Mouse (Mus musculus) cerebellum, postnatal 10 days (tissue): ENCODE results near the gene Prkcd.
A peak's percentile ranks its signal among the peaks of the same experiment; 100 is the strongest.
"Not testable (repeated sequence)": the region's sequence is repeated elsewhere in the genome, so short reads cannot be mapped to it uniquely, and the experiment has no call there.

Experiments
- DNase-seq, 2 experiments: peaks; one replicate each; pipeline ENCODE4 v3.0.0; 2021; ENCODE audit warnings: mixed read lengths in 2 of 2

Gene Prkcd

DNA sequence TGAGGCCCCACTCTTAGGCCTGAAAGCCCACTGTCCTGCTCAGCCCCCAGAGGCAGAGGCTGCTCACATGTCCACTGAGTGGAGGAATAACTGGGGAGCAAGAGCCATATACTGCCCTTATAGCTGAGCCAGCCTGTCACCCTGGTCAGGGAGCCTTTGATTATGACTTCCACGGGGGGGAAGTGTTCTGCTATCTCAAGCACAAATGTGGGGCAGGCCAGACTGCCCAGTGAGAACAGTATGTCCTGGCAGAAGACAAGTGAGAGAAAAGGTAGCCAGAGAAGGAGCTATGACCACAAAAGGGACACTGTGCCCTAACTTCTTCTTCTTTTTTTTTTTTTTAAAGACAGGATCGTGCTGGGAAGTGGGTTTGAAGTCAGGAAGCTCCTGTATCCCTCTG lies 28.9 kb downstream of the Prkcd start:
- no peak for DNase-seq

GRCm38 (mm10) chr14:30596407-30596806 lies 29.6 kb downstream of the Prkcd start:
- no peak for DNase-seq

- DNase-seq: peak; percentile 40 to 43
Measured at GRCm38 (mm10) chr14:30595576-30596313, 30.3 kb downstream of the Prkcd start.

DNA sequence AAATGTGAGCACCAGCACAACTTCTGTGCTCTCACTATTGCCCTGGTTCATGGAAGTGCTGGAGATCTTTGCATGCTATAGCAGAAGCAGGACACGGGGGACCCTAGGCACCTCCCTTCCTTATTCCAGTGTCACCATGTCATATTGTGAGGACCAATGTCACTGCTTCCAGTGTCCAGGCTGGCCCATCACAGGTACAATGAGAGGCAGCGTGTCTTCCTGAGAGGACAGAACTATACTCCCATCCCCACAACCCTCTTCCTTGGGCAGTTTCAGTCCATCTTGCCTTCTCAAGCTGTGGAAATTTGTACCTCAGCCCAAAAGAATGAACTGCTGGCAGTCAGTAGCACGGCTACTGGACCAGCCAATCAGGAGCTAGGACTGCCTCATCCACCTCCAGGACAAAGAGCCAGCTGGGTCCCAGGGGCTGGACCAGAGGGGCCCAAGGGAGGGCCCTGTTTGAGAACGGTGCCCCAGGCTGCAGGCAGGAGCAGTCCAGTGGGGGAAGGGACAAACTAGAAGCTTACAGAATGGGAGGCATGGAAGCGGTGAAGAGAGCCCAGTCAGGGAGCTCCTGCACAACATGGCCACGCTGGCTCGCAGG lies 31.8 kb downstream of the Prkcd start:
- peak; percentile 53 to 67 for DNase-seq

GRCm38 (mm10) chr14:30593279-30594091 lies 32.5 kb downstream of the Prkcd start:
- DNase-seq: peak; percentile 91 to 94

GRCm38 (mm10) chr14:30591417-30591816 lies 34.6 kb downstream of the Prkcd start:
- DNase-seq: peak; percentile 95 to 97

GRCm38 (mm10) chr14:30590918-30591317 lies 35.1 kb downstream of the Prkcd start:
- DNase-seq: no peak

- DNase-seq: no peak
Measured at GRCm38 (mm10) chr14:30590041-30590645, 35.9 kb downstream of the Prkcd start.

DNA sequence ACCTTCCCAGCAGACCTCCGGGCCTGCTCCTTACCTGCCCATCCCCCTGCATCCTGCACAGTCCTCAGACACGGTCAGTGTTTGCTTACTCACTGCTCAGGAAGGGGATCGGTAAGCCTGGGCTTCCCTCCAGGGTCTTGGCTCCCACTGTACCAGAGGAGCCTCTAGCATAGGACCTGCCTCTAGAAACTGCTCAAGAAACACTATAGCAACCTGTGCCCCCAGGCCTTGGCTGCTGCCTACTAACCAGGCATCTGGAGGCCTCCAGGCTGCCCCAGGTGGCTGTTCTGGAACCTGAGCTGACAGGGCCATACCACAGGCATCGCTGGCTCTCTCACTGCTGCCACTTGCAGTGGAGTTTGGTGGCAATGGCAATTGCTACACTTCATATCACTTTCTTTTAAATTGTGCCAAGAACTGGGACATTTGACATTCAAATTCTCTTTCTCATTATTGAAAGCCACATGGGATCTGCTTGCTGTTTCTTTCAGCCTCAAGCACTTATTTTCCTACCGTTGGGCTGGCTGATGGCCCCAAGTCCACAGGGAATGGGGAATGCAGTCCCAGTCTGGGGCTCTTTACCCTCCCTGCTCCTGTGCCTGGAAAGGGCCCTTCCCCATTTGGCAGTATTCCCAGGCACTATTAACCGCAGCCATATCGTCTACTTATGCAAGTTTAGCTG lies 39.1 kb downstream of the Prkcd start:
- DNase-seq: peak; percentile 45 to 50

DNA sequence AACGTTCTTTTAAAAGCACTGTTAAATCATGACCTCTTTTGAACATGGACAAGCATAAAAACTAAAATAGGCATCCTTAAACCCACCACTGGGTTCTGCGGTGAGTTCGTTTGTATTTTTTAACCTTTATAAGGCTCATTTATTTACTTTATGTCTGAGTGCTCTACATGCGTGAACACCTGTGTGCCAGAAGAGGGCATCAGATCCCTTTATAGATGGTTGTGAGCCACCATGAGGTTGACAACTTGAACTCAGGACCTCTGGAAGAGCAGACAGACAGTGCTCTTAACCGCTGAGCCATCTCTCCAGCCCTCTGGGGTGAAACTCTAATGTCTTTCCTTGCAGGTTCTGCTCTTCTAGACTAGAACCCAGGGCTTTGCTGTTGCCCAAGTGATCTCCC lies 40.7 kb downstream of the Prkcd start:
- DNase-seq: no peak

DNA sequence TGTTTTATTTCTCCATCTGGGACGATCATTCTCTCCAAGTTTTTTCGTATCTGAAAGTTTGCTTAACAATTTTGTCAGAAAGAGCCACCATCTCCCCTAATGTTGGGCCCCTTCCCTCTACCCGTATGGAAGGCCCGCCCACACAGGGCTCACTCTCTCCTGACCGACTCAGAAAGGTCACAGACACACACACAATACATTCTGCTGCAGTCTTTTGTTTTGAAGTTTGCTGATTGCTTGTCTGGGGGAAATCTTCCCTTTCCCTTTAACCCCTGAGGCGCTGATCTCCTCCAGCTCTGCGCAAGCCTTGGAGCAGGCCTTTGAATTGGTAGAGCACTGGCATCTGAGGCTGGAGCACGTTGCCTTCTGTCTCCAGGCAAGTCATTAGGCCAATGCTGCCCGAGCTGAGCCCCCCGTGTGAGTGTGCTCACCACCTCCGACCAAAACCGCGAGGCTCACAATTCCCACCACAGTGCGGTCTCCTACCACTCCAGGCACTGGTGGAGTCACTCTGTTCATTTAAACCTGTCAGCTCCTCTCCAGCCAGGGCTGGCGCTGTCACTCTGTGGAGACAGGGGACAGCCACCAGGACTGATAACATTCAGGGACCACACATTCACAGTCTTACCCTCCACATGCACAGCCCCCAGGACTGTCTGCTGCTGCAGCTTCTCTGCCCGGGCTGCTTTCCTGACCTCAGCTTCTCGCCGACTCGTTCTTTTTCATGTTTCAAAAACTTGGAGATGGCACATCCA lies 41.3 kb downstream of the Prkcd start:
- no peak for DNase-seq

DNA sequence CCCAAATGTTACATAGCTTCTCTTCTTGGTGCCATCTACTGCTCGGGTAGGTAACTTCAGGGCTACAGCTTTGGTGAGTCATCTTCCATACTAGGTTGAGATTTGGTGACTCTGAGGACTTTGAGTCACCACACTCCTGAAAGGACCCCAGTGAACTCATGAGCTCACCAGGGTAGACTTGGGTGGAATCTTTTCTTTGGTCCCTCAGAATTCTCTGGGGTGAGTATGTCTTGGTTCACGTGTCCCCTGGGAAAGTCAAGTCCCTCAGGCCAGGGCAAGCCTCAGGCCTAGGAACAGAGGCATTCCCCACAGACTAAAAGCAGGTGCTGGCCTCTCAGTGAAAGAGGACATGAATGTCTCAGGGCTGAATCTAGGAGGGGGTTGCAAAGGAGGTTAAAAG lies 41.9 kb downstream of the Prkcd start:
- DNase-seq: no peak

DNA sequence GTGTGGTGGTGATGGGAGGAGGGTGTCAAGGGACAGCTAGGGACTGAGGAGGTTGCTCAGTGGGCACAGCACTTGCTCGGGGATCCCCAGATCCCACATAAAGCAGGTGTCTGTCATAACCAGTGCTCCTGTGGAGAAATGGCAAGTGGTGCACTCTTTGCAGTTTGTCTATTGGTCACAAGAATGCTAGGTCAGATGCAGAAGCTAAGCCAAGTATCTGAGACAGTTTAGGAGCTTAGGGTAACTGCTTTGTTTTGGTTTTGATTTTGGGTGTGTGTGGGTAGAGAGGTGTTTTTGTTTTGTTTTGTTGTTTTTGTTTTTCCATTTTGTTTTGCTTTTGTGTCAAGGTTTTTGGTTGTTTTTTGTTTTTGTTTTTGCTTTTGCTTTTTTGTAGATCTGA lies 44.8 kb downstream of the Prkcd start:
- no peak for DNase-seq

DNA sequence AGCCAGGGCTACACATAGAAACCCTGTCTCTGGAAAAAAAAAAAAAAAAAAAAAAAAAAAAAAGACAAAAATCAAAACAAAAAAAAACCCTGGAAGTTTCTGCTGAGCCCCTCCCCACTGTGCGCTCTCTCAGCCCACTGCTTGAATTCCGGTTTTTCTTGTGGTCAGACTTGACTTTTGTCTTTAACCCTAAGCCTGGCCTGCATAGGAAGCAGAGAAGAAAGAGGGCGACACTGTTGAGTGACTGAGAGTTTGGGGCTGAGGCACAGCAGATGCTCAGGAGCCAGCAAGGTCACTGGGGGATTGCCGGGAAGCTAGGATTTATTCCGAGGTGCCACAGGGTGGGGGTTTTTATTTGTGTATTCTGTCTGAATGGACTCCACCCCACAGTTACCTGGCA lies 46.1 kb downstream of the Prkcd start:
- no peak for DNase-seq

DNA sequence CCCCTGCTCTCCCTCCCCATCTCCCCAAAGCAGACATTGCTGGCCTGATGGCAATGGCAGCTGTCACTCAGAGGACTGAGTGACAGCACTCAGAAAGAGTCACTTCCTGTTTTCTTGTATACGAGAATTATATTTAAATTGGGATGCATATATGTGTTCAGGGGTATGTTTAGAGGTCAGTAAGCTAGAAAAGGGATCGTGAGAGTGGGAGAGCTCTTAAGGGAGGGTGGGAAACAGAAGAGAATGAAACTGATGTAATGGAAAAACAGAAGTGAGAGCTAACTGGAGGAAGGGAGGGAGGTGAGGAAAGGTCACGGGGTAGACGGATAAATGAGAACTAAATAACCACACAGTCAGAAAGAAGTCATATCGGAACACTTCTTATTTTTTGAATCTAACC lies 46.8 kb downstream of the Prkcd start:
- no peak for DNase-seq

- not testable (repeated sequence) for DNase-seq
Measured at GRCm38 (mm10) chr14:30577303-30578062, 48.5 kb downstream of the Prkcd start.

DNA sequence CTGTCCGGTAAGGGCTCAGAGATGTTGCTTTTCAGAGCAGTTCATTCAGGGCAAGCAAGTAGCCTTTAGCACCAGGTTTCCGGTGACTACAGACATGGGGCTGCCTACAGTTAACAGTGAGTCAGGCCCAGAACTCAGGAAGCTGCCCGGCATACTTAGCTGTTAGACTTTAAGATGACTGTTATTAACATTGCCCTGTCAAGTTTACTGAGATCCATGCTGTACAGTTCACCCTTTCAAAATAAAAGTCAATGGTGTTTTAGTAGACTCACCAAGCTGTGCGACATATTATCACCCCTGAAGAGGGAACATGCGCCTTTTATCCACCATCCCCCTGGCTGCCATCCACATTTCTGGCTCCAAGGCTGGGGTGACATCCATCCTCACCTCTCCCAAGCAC lies 49.8 kb downstream of the Prkcd start:
- no peak for DNase-seq

DNA sequence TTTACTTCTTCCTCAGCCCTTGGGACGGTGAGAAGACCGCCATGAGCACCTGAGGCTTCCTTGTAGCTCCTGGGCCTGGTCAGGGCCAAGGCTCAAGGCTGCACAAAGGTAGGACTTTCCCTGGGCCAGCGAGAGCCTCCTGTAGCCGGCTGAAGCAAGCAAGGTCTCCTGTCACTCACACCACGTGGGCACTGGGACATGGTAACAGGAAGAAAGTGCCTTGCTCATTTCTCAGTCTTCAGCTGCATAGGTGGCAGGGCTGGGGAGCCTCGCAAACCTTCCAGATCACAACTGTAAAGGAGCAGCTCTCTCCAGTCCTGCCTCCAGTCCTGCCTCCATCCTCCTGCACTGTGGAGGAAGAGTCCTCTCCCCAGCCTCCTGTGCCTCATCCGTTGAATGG lies 50.2 kb downstream of the Prkcd start:
- no peak for DNase-seq

DNA sequence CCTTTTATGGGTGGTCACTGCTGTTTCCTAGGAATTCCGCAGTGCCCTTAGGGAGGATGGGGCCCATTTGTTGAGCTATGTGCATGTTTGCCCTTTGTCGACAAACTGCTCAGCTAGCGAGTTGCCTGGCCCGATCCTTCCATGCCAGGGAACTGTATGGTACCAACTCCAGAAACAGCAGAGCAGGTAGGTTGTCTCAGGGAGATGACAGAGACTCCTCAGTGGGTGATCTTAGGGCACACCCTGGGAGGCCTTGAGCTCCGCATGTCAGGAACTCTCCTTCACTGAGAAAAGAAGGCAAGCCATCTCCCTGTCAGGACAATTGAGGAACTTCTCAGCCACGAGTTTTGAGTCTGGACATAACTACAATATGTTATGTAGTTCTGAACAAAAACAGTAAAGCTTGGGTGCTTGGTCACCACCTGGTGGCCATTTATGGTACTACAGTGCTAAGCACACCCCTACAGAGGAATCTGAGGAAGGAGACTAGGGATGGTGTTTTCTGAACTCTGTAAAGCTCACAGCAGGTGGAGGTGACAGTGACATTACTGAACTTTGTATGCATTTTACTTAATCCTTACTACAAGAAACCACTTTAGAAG lies 51.9 kb downstream of the Prkcd start:
- peak; percentile 87 to 91 for DNase-seq

DNA sequence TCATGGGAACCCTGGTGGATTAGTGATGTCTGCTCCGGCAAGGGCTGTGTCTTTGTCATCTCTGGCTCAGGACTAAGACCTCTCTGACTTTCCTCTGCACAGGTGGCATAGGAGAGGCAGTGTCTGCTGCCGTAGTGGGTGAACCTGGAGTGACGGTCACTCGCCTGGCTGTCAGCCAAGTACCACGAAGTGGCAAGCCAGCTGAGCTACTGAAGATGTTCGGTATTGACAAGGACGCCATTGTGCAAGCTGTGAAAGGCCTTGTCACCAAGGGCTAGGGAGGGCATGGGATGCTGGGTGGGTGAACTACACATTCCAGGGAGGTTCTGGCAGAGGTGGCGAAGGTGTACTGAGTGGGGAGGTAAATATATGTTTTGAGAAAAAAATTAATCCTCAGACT lies 52.8 kb downstream of the Prkcd start:
- DNase-seq: peak in 1 of 2 experiments; percentile 51

- no peak for DNase-seq
Measured at GRCm38 (mm10) chr14:30572253-30572652, 53.8 kb downstream of the Prkcd start.
